Mouse (Mus musculus) testis, adult 2 months (tissue): ENCODE measurements around the gene Cd8b1. TPM values are rescaled to one million over a fixed set of nuclear protein-coding genes. Genes with fewer than 3 reads are reported as not detected.

Source experiments
- H3K27ac ChIP-seq: fragments of 200-500 bp; 2 replicates; pipeline ENCODE4 v1.5.1; 2012; ENCODE audit warnings: low read depth, low read length; ENCODE audit not compliant: control insufficient read depth, insufficient read depth
- H3K27me3 ChIP-seq: fragments of 200-500 bp; 2 replicates; pipeline ENCODE4 v1.6.1; 2012; ENCODE audit warnings: mild to moderate bottlenecking, low read length, moderate library complexity; ENCODE audit not compliant: control insufficient read depth, insufficient read depth
- H3K36me3 ChIP-seq: fragments of 200-500 bp; 2 replicates; pipeline ENCODE4 v1.6.1; 2012; ENCODE audit warnings: mild to moderate bottlenecking, low read length; ENCODE audit not compliant: control insufficient read depth, insufficient read depth
- H3K4me1 ChIP-seq: fragments of 200-500 bp; 2 replicates; pipeline ENCODE4 v1.6.1; 2012; ENCODE audit warnings: low read length; ENCODE audit not compliant: control insufficient read depth, insufficient read depth
- H3K4me3 ChIP-seq: fragments of 200-500 bp; 2 replicates; pipeline ENCODE4 v1.5.1; 2012; ENCODE audit warnings: low read depth, mild to moderate bottlenecking, low read length, moderate library complexity, mixed read lengths; ENCODE audit not compliant: control insufficient read depth
- CTCF ChIP-seq: fragments of 200-500 bp; IDR thresholded peaks from 2 replicates; pipeline ENCODE4 v1.5.1; 2012; ENCODE audit warnings: low read depth, mild to moderate bottlenecking, inconsistent platforms, low read length, moderate library complexity; ENCODE audit not compliant: control insufficient read depth, insufficient read depth, insufficient replicate concordance
- POLR2A ChIP-seq: fragments of 200-500 bp; IDR thresholded peaks from 2 replicates; pipeline ENCODE4 v1.6.1; 2012; ENCODE audit warnings: low read depth, mild to moderate bottlenecking, inconsistent platforms, low read length, moderate library complexity; ENCODE audit not compliant: control insufficient read depth
- polyA plus RNA-seq: library from polyadenylated mRNA; depleted of rRNA; stranded (reverse); fragments of >200 nt; gene quantifications from 2 replicates; pipeline ENCODE4 v1.2.3, GENCODE M21; 2012

The Cd8b1 gene
- polyA plus RNA-seq, 1 experiment = 2.0 TPM

- Histone ChIP-seq H3K4me3 (no peak overlapping the region), H3K27me3 (no peaks in the 10 kb centered on the region), H3K27ac (no peak overlapping the region), H3K4me1 (no peaks in the 10 kb centered on the region), H3K36me3 (no peaks in the 10 kb centered on the region)
- TF ChIP-seq POLR2A (no peak), CTCF (no peak)
These were observed 10.4 kb downstream of the Cd8b1 start for GRCm38 (mm10) chr6:71333031-71333430.

- Histone ChIP-seq H3K4me1 (no peaks in the 10 kb centered on the region), H3K27ac (no peak overlapping the region), H3K4me3 (no peak overlapping the region), H3K36me3 (no peaks in the 10 kb centered on the region), H3K27me3 (no peaks in the 10 kb centered on the region)
- TF ChIP-seq CTCF (no peak), POLR2A (no peak)
These were observed 11.1 kb downstream of the Cd8b1 start for GRCm38 (mm10) chr6:71333578-71334273.

- Histone ChIP-seq H3K27me3 (no peaks in the 10 kb centered on the region), H3K4me3 (no peak overlapping the region), H3K4me1 (no peaks in the 10 kb centered on the region), H3K27ac (no peak overlapping the region), H3K36me3 (no peaks in the 10 kb centered on the region)
- TF ChIP-seq POLR2A = no peak
- no peak for TF ChIP-seq CTCF
These were observed 15.1 kb downstream of the Cd8b1 start for GRCm38 (mm10) chr6:71337666-71338065.

GRCm38 (mm10) chr6:71338941-71339340, 16.4 kb downstream of the Cd8b1 start:
- Histone ChIP-seq H3K36me3 (no peaks in the 10 kb centered on the region), H3K4me3 (no peak overlapping the region), H3K4me1 (no peaks in the 10 kb centered on the region), H3K27me3 (no peaks in the 10 kb centered on the region), H3K27ac (no peak overlapping the region)
- TF ChIP-seq CTCF (no peak), POLR2A (no peak)

GRCm38 (mm10) chr6:71339351-71339750, 16.8 kb downstream of the Cd8b1 start:
- H3K27me3 ChIP-seq = no peaks in the 10 kb centered on the region
- no peak for TF ChIP-seq CTCF
- TF ChIP-seq POLR2A = no peak
- H3K4me3 ChIP-seq = no peak overlapping the region
- no peaks in the 10 kb centered on the region for H3K4me1 ChIP-seq
- H3K27ac ChIP-seq = no peak overlapping the region
- H3K36me3 ChIP-seq = no peaks in the 10 kb centered on the region

GRCm38 (mm10) chr6:71341179-71341578, 18.6 kb downstream of the Cd8b1 start:
- H3K4me1 ChIP-seq = no peaks in the 10 kb centered on the region
- H3K4me3 ChIP-seq = no peak overlapping the region
- H3K27me3 ChIP-seq = no peaks in the 10 kb centered on the region
- TF ChIP-seq CTCF (no peak), POLR2A (no peak)
- no peak overlapping the region for H3K27ac ChIP-seq
- H3K36me3 ChIP-seq = no peaks in the 10 kb centered on the region

GRCm38 (mm10) chr6:71348006-71348405, 25.4 kb downstream of the Cd8b1 start:
- no peak overlapping the region for H3K27ac ChIP-seq
- H3K36me3 ChIP-seq = no peaks in the 10 kb centered on the region
- H3K27me3 ChIP-seq = no peaks in the 10 kb centered on the region
- TF ChIP-seq POLR2A (no peak), CTCF (no peak; the same call in 1 of the 2 replicates)
- no peak overlapping the region for H3K4me3 ChIP-seq
- 0 out of 2 replicates have a peak, but pooled peaks cover 2% of the 10 kb centered on the region for H3K4me1 ChIP-seq

- H3K36me3 ChIP-seq = no peaks in the 10 kb centered on the region
These were observed 28.6 kb downstream of the Cd8b1 start for GRCm38 (mm10) chr6:71351201-71351600.

More at GRCm38 (mm10) chr6:71351201-71351600, 28.6 kb downstream of the Cd8b1 start:
- Histone ChIP-seq H3K27ac (no peak overlapping the region), H3K4me3 (no peak overlapping the region), H3K27me3 (no peaks in the 10 kb centered on the region), H3K4me1 (0 out of 2 replicates have a peak, but pooled peaks cover 2% of the 10 kb centered on the region)
- TF ChIP-seq POLR2A (no peak), CTCF (no peak)
